Mouse (Mus musculus) CH12.LX (cell line): ENCODE data around the gene Swt1. TPM values are rescaled to one million over a fixed set of nuclear protein-coding genes. Genes with fewer than 3 reads are reported as not detected.

Experiments used
- DNase-seq: peaks from one replicate; pipeline ENCODE4 v3.0.0-alpha.2; 2013; ENCODE audit errors: extremely low read depth
- H3K27ac ChIP-seq: 2 replicates; pipeline ENCODE4 v1.5.1; 2012; ENCODE audit warnings: low read depth, mild to moderate bottlenecking, control low read depth, moderate library complexity; ENCODE audit not compliant: insufficient read depth
- H3K27me3 ChIP-seq: replicated peaks from 2 replicates; pipeline ENCODE3; 2012; ENCODE audit warnings: inconsistent platforms
- H3K36me3 ChIP-seq, 2 experiments: replicated peaks in 1 of 2; 2 replicates each; pipeline versions ENCODE3 to v1.6.1; 2012; ENCODE audit warnings: inconsistent platforms in 1 of 2, low read length in 1 of 2, mild to moderate bottlenecking in 1 of 2, mixed read lengths in 1 of 2, moderate library complexity in 1 of 2; ENCODE audit not compliant: control insufficient read depth in 1 of 2, insufficient read depth in 1 of 2
- H3K4me1 ChIP-seq, 2 experiments: 2 replicates each; pipeline ENCODE4 v1.6.1; 2012; ENCODE audit warnings: inconsistent platforms in 1 of 2, moderate library complexity in 1 of 2; ENCODE audit not compliant: insufficient read depth in 2 of 2, control insufficient read depth in 1 of 2
- H3K4me2 ChIP-seq: 2 replicates; pipeline ENCODE4 v1.6.1; 2012; ENCODE audit warnings: low read depth, mild to moderate bottlenecking, control low read depth; ENCODE audit not compliant: poor library complexity, insufficient read depth, severe bottlenecking
- H3K4me3 ChIP-seq, 3 experiments: fragments of 150-350 bp in 1 of 3; sonication (generic) in 1 of 3; replicated peaks in 1 of 3; 2 replicates each; pipeline versions ENCODE3 to v1.5.1; 2011 to 2012; ENCODE audit warnings: low read depth in 2 of 3, low read length in 2 of 3, mild to moderate bottlenecking in 2 of 3, moderate library complexity in 2 of 3, control low read depth in 1 of 3, improper control_type of control experiment in 1 of 3, inconsistent platforms in 1 of 3, mixed read lengths in 1 of 3; ENCODE audit not compliant: poor library complexity in 1 of 3
- H3K79me2 ChIP-seq: replicated peaks from 2 replicates; pipeline ENCODE4 v1.6.1; 2012; ENCODE audit warnings: mild to moderate bottlenecking, moderate library complexity; ENCODE audit not compliant: control insufficient read depth, poor library complexity, insufficient read depth, severe bottlenecking; ENCODE audit errors: extremely low read depth
- H3K9ac ChIP-seq: 2 replicates; pipeline ENCODE4 v1.6.1; 2012; ENCODE audit warnings: low read depth, mild to moderate bottlenecking, control low read depth, moderate library complexity; ENCODE audit not compliant: insufficient read depth
- H3K9me3 ChIP-seq: replicated peaks from 2 replicates; pipeline ENCODE3; 2012; ENCODE audit warnings: low read length, inconsistent platforms, mixed read lengths
- CTCF ChIP-seq, 2 experiments: IDR thresholded peaks in 1 of 2; conservative IDR thresholded peaks in 1 of 2; 2 replicates each; pipeline ENCODE4 v1.5.1; 2011 to 2012; ENCODE audit warnings: low read depth in 2 of 2, low read length in 2 of 2, improper control_type of control experiment in 1 of 2, inconsistent platforms in 1 of 2, mild to moderate bottlenecking in 1 of 2, moderate library complexity in 1 of 2
- ETS1 ChIP-seq: conservative IDR thresholded peaks from 2 replicates; pipeline ENCODE4 v1.6.1; 2012; ENCODE audit warnings: low read depth, mild to moderate bottlenecking, inconsistent platforms, low read length, improper control_type of control experiment, moderate library complexity
- IRF4 ChIP-seq: IDR thresholded peaks from 2 replicates; pipeline ENCODE4 v1.6.1; 2014; ENCODE audit warnings: low read depth, mild to moderate bottlenecking, inconsistent platforms, low read length, improper control_type of control experiment
- JUN ChIP-seq: IDR thresholded peaks from 2 replicates; pipeline ENCODE4 v1.6.1; 2011; ENCODE audit warnings: low read depth, mild to moderate bottlenecking, low read length, improper control_type of control experiment, moderate library complexity; ENCODE audit not compliant: insufficient read depth
- JUND ChIP-seq: conservative IDR thresholded peaks from 2 replicates; pipeline ENCODE4 v1.6.1; 2011; ENCODE audit warnings: low read depth, low read length, improper control_type of control experiment
- MAX ChIP-seq: IDR thresholded peaks from 2 replicates; pipeline ENCODE4 v1.6.1; 2011; ENCODE audit warnings: low read length, improper control_type of control experiment
- MEF2A ChIP-seq: IDR thresholded peaks from 2 replicates; pipeline ENCODE4 v1.6.1; 2014; ENCODE audit warnings: low read depth, mild to moderate bottlenecking, inconsistent platforms, low read length, improper control_type of control experiment, borderline replicate concordance
- RCOR1 ChIP-seq: conservative IDR thresholded peaks from 2 replicates; pipeline ENCODE4 v1.6.1; 2012; ENCODE audit warnings: low read depth, mild to moderate bottlenecking, inconsistent platforms, low read length, improper control_type of control experiment
- SMC3 ChIP-seq: IDR thresholded peaks from 2 replicates; pipeline ENCODE4 v1.6.1; 2011; ENCODE audit warnings: low read depth, low read length, improper control_type of control experiment
- TBP ChIP-seq: conservative IDR thresholded peaks from 2 replicates; pipeline ENCODE4 v1.6.1; 2011; ENCODE audit warnings: low read depth, low read length, improper control_type of control experiment
- UBTF ChIP-seq: IDR thresholded peaks from 2 replicates; pipeline ENCODE4 v1.6.1; 2012; ENCODE audit warnings: low read depth, mild to moderate bottlenecking, inconsistent platforms, low read length, improper control_type of control experiment, moderate library complexity
- USF2 ChIP-seq: conservative IDR thresholded peaks from 2 replicates; pipeline ENCODE4 v1.6.1; 2011; ENCODE audit warnings: low read depth, low read length, improper control_type of control experiment
- dilution Hi-C: fragments of 300-500 bp; cut with MboI; formaldehyde crosslinking; loops from 2 replicates; pipeline ENCODE4 v1.14.3; 2020; ENCODE audit warnings: low sequenced_read_pairs; ENCODE audit not compliant: extremely low pct_unique_long_range_greater_than_20kb, extremely low pct_ligation_motif_present
- in situ Hi-C: fragments of 300-500 bp; cut with MboI; formaldehyde crosslinking; loops from 3 replicates; pipeline ENCODE4 v1.14.3; 2019; ENCODE audit warnings: low sequenced_read_pairs, low pct_ligation_motif_present, low pct_unique_long_range_greater_than_20kb, mixed read lengths
- polyA plus RNA-seq: library from polyadenylated mRNA; unstranded; fragments of >175 nt; gene quantifications from 2 replicates; pipeline ENCODE4 v1.2.1, GENCODE M21; 2012; ENCODE audit warnings: low read depth; ENCODE audit not compliant: insufficient read length
- total RNA-seq, 2 experiments: library from RNA; depleted of rRNA; stranded (reverse); fragments of 300-350 nt in 1 of 2; fragments of >200 nt in 1 of 2; gene quantifications; 2 replicates each; pipeline ENCODE4 v1.2.3; 2012 to 2014

Swt1 gene
- total and polyA plus RNA-seq, 3 experiments = 8.0 to 19.6 (median 14.8) TPM

- peak; percentile 88 for TF ChIP-seq TBP
- no peak for TF ChIP-seq CTCF (conservative IDR thresholded peaks at IDR 0.05 in 1 of 2, IDR thresholded peaks at IDR 0.05 in 1 of 2; ENCODE audit: low read depth in 2 of 2, low read length in 2 of 2)
- TF ChIP-seq JUN = peak; percentile 75
- peak; percentile 99 for TF ChIP-seq MEF2A
- peak; percentile 51; the same call in 1 of the 2 replicates for TF ChIP-seq JUND
- TF ChIP-seq ETS1 = 0 out of 2 replicates have a peak, but pooled peaks have one; percentile 27
- dilution Hi-C loops (no loop called here), in situ Hi-C loops (no loop called here)
- Histone ChIP-seq H3K4me2 (peak overlapping the region; percentile 74; the same call in 1 of the 2 replicates), H3K79me2 (no peaks in the 10 kb centered on the region), H3K27ac (peak overlapping the region; percentile 73), H3K4me1 (peaks cover 11 to 26% of the 10 kb centered on the region in 2 experiments; a peak in 3 of 4 replicates), H3K9ac (no peak overlapping the region), H3K4me3 (no peak overlapping the region), H3K9me3 (no peaks in the 10 kb centered on the region), H3K36me3 (peaks cover 20 to 31% of the 10 kb centered on the region in 2 experiments), H3K27me3 (no peaks in the 10 kb centered on the region)
- DNase-seq = peak; percentile 73
Measured at GRCm38 (mm10) chr1:151371543-151371942, 56.7 kb downstream of the Swt1 start.

GRCm38 (mm10) chr1:151370573-151370972, 57.7 kb downstream of the Swt1 start:
- Histone ChIP-seq H3K79me2 (no peaks in the 10 kb centered on the region), H3K27me3 (no peaks in the 10 kb centered on the region), H3K4me1 (peaks cover 11 to 26% of the 10 kb centered on the region in 2 experiments; a peak in 3 of 4 replicates), H3K9ac (0 out of 2 replicates have a peak overlapping the region, but pooled peaks have one; percentile 26), H3K36me3 (peaks cover 30 to 41% of the 10 kb centered on the region in 2 experiments), H3K9me3 (no peaks in the 10 kb centered on the region), H3K4me3 (no peak overlapping the region), H3K27ac (peak overlapping the region; percentile 90), H3K4me2 (peak overlapping the region; percentile 45; the same call in 1 of the 2 replicates)
- in situ Hi-C loops (no loop called here), dilution Hi-C loops (no loop called here)
- DNase-seq = peak; percentile 41
- TF ChIP-seq JUN = no peak
- TF ChIP-seq MEF2A = peak; percentile 62; the same call in 1 of the 2 replicates
- TF ChIP-seq IRF4 = no peak
- no peak for TF ChIP-seq UBTF
- TF ChIP-seq TBP = 0 out of 2 replicates have a peak, but pooled peaks have one; percentile 38
- no peak for TF ChIP-seq CTCF (conservative IDR thresholded peaks at IDR 0.05 in 1 of 2, IDR thresholded peaks at IDR 0.05 in 1 of 2; ENCODE audit: low read depth in 2 of 2, low read length in 2 of 2)
- no peak for TF ChIP-seq SMC3
- no peak for TF ChIP-seq RCOR1
- TF ChIP-seq USF2 = no peak
- TF ChIP-seq MAX = no peak
